Mouse (Mus musculus) stomach, embryonic 15.5 days (tissue): ENCODE data around the gene Ccdc191. TPM values are rescaled to one million over a fixed set of nuclear protein-coding genes. Genes with fewer than 3 reads are reported as not detected.
A peak's percentile ranks its signal among the peaks of the same experiment; 100 is the strongest.

ENCODE experiments used
- ATAC-seq: fragments of 200-750 bp; cut with Nextera tagmentation; 2 replicates; pipeline ENCODE4 v1.8.0; 2017; ENCODE audit warnings: low read depth, moderate number of reproducible peaks, moderate TSS enrichment; ENCODE audit not compliant: insufficient read depth, low FRiP score
- H3K27ac ChIP-seq: fragments of 300-500 bp; sonication (generic); 2 replicates; pipeline ENCODE4 v1.5.1; 2015; ENCODE audit warnings: mild to moderate bottlenecking, inconsistent platforms
- H3K27me3 ChIP-seq: fragments of 300-500 bp; sonication (generic); replicated peaks from 2 replicates; pipeline ENCODE4 v1.6.1; 2015; ENCODE audit warnings: inconsistent platforms
- H3K36me3 ChIP-seq: fragments of 300-500 bp; sonication (generic); 2 replicates; pipeline ENCODE4 v1.6.1; 2015; ENCODE audit warnings: inconsistent platforms
- H3K4me1 ChIP-seq: fragments of 300-500 bp; sonication (generic); 2 replicates; pipeline ENCODE4 v1.6.1; 2015; ENCODE audit warnings: inconsistent platforms
- H3K4me2 ChIP-seq: fragments of 300-500 bp; sonication (generic); 2 replicates; pipeline ENCODE4 v1.6.1; 2015; ENCODE audit warnings: mild to moderate bottlenecking, inconsistent platforms
- H3K4me3 ChIP-seq: fragments of 300-500 bp; sonication (generic); replicated peaks from 2 replicates; pipeline ENCODE4 v1.5.1; 2015; ENCODE audit warnings: inconsistent platforms
- H3K9ac ChIP-seq: fragments of 300-500 bp; sonication (generic); 2 replicates; pipeline ENCODE4 v1.6.1; 2015; ENCODE audit warnings: inconsistent platforms
- H3K9me3 ChIP-seq: fragments of 300-500 bp; sonication (generic); 2 replicates; pipeline ENCODE4 v1.6.1; 2016; ENCODE audit warnings: inconsistent platforms
- WGBS: fragments of 180-500 bp; shearing (Covaris S2); methylation state at CpG from one replicate; pipeline ENCODE4 v1.1.7; 2015; 5-methylcytosine and 5-hydroxymethylcytosine counted together
- polyA plus RNA-seq: library from polyadenylated mRNA; unstranded; fragments of >200 nt; fragmentation: Nextera tagmentation; extraction: Ambion mirVana; gene quantifications from 2 replicates; pipeline ENCODE4 v1.2.1, GENCODE M21; 2015

Gene Ccdc191
- polyA plus RNA-seq, 1 experiment from 2014 or later, result 11.8 TPM

- Histone ChIP-seq H3K9me3 (no peaks in the 10 kb centered on the region), H3K9ac (no peak overlapping the region), H3K4me1 (no peaks in the 10 kb centered on the region), H3K4me2 (no peak overlapping the region), H3K4me3 (no peak overlapping the region), H3K27ac (no peak overlapping the region), H3K27me3 (no peaks in the 10 kb centered on the region), H3K36me3 (no peaks in the 10 kb centered on the region)
- ATAC-seq, result 0 out of 2 replicates have a peak, but pooled peaks have one; percentile 25
- 87% methylated on average over 3 of the region's 3 CpGs for WGBS
Measured at GRCm38 (mm10) chr16:43970426-43970825, 80.8 kb downstream of the Ccdc191 start.

GRCm38 (mm10) chr16:43971189-43971588 is 81.6 kb downstream of the Ccdc191 start:
- no peak overlapping the region for H3K27ac ChIP-seq
- H3K9me3 ChIP-seq, result no peaks in the 10 kb centered on the region
- no peaks in the 10 kb centered on the region for H3K36me3 ChIP-seq
- no peak overlapping the region for H3K9ac ChIP-seq
- H3K4me1 ChIP-seq, result no peaks in the 10 kb centered on the region
- no peaks in the 10 kb centered on the region for H3K27me3 ChIP-seq
- H3K4me2 ChIP-seq, result no peak overlapping the region
- 91% methylated on average over 11 of the region's 11 CpGs for WGBS
- no peak overlapping the region for H3K4me3 ChIP-seq
- no peak for ATAC-seq

GRCm38 (mm10) chr16:43971741-43972140 is 82.1 kb downstream of the Ccdc191 start:
- no peaks in the 10 kb centered on the region for H3K9me3 ChIP-seq
- H3K27ac ChIP-seq, result no peak overlapping the region
- H3K27me3 ChIP-seq, result no peaks in the 10 kb centered on the region
- no peak overlapping the region for H3K9ac ChIP-seq
- no peaks in the 10 kb centered on the region for H3K4me1 ChIP-seq
- ATAC-seq, result peak; percentile 76
- H3K36me3 ChIP-seq, result no peaks in the 10 kb centered on the region
- 71% methylated on average over 9 of the region's 9 CpGs for WGBS
- no peak overlapping the region for H3K4me3 ChIP-seq
- no peak overlapping the region for H3K4me2 ChIP-seq

- Histone ChIP-seq H3K27me3 (no peaks in the 10 kb centered on the region), H3K36me3 (no peaks in the 10 kb centered on the region), H3K27ac (no peak overlapping the region), H3K4me2 (no peak overlapping the region), H3K9ac (no peak overlapping the region), H3K4me3 (no peak overlapping the region), H3K9me3 (no peaks in the 10 kb centered on the region), H3K4me1 (no peaks in the 10 kb centered on the region)
- no peak for ATAC-seq
- WGBS, result 93% methylated on average over 2 of the region's 2 CpGs
Measured at GRCm38 (mm10) chr16:43972391-43972790, 82.8 kb downstream of the Ccdc191 start.

GRCm38 (mm10) chr16:43973147-43973546 is 83.5 kb downstream of the Ccdc191 start:
- Histone ChIP-seq H3K9ac (no peak overlapping the region), H3K4me3 (no peak overlapping the region), H3K4me1 (no peaks in the 10 kb centered on the region), H3K9me3 (no peaks in the 10 kb centered on the region), H3K4me2 (no peak overlapping the region), H3K27ac (no peak overlapping the region), H3K27me3 (no peaks in the 10 kb centered on the region), H3K36me3 (no peaks in the 10 kb centered on the region)
- WGBS, result 87% methylated on average over 11 of the region's 11 CpGs
- ATAC-seq, result no peak

- H3K36me3 ChIP-seq, result no peaks in the 10 kb centered on the region
- no peak overlapping the region for H3K4me2 ChIP-seq
- H3K9ac ChIP-seq, result no peak overlapping the region
- no peak for ATAC-seq
- no peaks in the 10 kb centered on the region for H3K27me3 ChIP-seq
- H3K27ac ChIP-seq, result no peak overlapping the region
- no peaks in the 10 kb centered on the region for H3K4me1 ChIP-seq
- H3K9me3 ChIP-seq, result no peaks in the 10 kb centered on the region
- H3K4me3 ChIP-seq, result no peak overlapping the region
- 81% methylated on average over 22 of the region's 22 CpGs for WGBS
Measured at GRCm38 (mm10) chr16:43973606-43974220, 84.1 kb downstream of the Ccdc191 start.

- no peaks in the 10 kb centered on the region for H3K9me3 ChIP-seq
- 23% methylated on average over 7 of the region's 7 CpGs for WGBS
- no peak for ATAC-seq
Measured at GRCm38 (mm10) chr16:43979010-43979327, 89.4 kb downstream of the Ccdc191 start.

GRCm38 (mm10) chr16:43979328-43980109 is 89.9 kb downstream of the Ccdc191 start, which contains the start of gene Zdhhc23:
Zdhhc23 (minus strand) TSS chr16:43979791.
- Histone ChIP-seq H3K9ac (peak within 1 kb of the TSS; percentile 32; the same call in 1 of the 2 replicates), H3K27me3 (peaks cover 5% of the 10 kb centered on the region; the same call in 1 of the 2 replicates), H3K4me1 (peaks cover 8% of the 10 kb centered on the region; the same call in 1 of the 2 replicates), H3K27ac (no peak within 1 kb of the TSS), H3K4me3 (peak within 1 kb of the TSS; percentile 68), H3K36me3 (no peaks in the 10 kb centered on the region), H3K4me2 (peak within 1 kb of the TSS; percentile 99), H3K9me3 (no peaks in the 10 kb centered on the region)
- under 1% methylated on average over 75 of the region's 103 CpGs for WGBS
- peak; percentile 72 for ATAC-seq

More at GRCm38 (mm10) chr16:43979010-43979327, 89.4 kb downstream of the Ccdc191 start:
- peak overlapping the region; percentile 99 for H3K4me2 ChIP-seq
- H3K27ac ChIP-seq, result no peak overlapping the region
- H3K4me3 ChIP-seq, result peak overlapping the region; percentile 68
- H3K9ac ChIP-seq, result 0 out of 2 replicates have a peak overlapping the region, but pooled peaks have one; percentile 32
- peaks cover 8% of the 10 kb centered on the region; the same call in 1 of the 2 replicates for H3K4me1 ChIP-seq
- no peaks in the 10 kb centered on the region for H3K36me3 ChIP-seq
- peaks cover 5% of the 10 kb centered on the region; the same call in 1 of the 2 replicates for H3K27me3 ChIP-seq

GRCm38 (mm10) chr16:43980110-43980609 is 90.6 kb downstream of the Ccdc191 start:
- no peaks in the 10 kb centered on the region for H3K9me3 ChIP-seq
- ATAC-seq, result no peak
- H3K4me1 ChIP-seq, result peaks cover 8% of the 10 kb centered on the region; the same call in 1 of the 2 replicates
- peak overlapping the region; percentile 68 for H3K4me3 ChIP-seq
- 26% methylated on average over 9 of the region's 9 CpGs for WGBS
- H3K4me2 ChIP-seq, result peak overlapping the region; percentile 99
- no peak overlapping the region for H3K27ac ChIP-seq
- H3K9ac ChIP-seq, result no peak overlapping the region
- H3K36me3 ChIP-seq, result no peaks in the 10 kb centered on the region
- peaks cover 5% of the 10 kb centered on the region; the same call in 1 of the 2 replicates for H3K27me3 ChIP-seq

GRCm38 (mm10) chr16:43986299-43986698 is 96.7 kb downstream of the Ccdc191 start:
- Histone ChIP-seq H3K36me3 (no peaks in the 10 kb centered on the region), H3K4me1 (no peaks in the 10 kb centered on the region), H3K4me3 (no peak overlapping the region), H3K9me3 (no peaks in the 10 kb centered on the region), H3K4me2 (no peak overlapping the region), H3K27ac (no peak overlapping the region), H3K27me3 (no peaks in the 10 kb centered on the region), H3K9ac (no peak overlapping the region)
- ATAC-seq, result no peak
- WGBS, result 90% methylated on average over 4 of the region's 4 CpGs

- Histone ChIP-seq H3K36me3 (no peaks in the 10 kb centered on the region), H3K9me3 (no peaks in the 10 kb centered on the region), H3K27ac (no peak overlapping the region), H3K4me2 (no peak overlapping the region), H3K4me3 (no peak overlapping the region), H3K4me1 (no peaks in the 10 kb centered on the region), H3K9ac (no peak overlapping the region), H3K27me3 (no peaks in the 10 kb centered on the region)
- no peak for ATAC-seq
- WGBS, result 79% methylated on average over 3 of the region's 3 CpGs
Measured at GRCm38 (mm10) chr16:43994623-43995022, 105.0 kb downstream of the Ccdc191 start.

- Histone ChIP-seq H3K4me3 (no peak overlapping the region), H3K4me1 (no peaks in the 10 kb centered on the region), H3K27ac (no peak overlapping the region), H3K36me3 (no peaks in the 10 kb centered on the region), H3K27me3 (no peaks in the 10 kb centered on the region), H3K4me2 (no peak overlapping the region), H3K9me3 (no peaks in the 10 kb centered on the region), H3K9ac (no peak overlapping the region)
- WGBS, result 83% methylated on average over 8 of the region's 8 CpGs
- no peak for ATAC-seq
Measured at GRCm38 (mm10) chr16:43999111-43999510, 109.5 kb downstream of the Ccdc191 start.
